Mouse (Mus musculus) frontal cortex, adult (tissue): Measurements from ENCODE around the gene Ankrd53.
"Not testable (repeated sequence)": the region's sequence is repeated elsewhere in the genome, so short reads cannot be mapped to it uniquely, and the experiment has no call there.

Experiments
- ATAC-seq: cut with Nextera tagmentation; 2 replicates; pipeline ENCODE4 v1.9.2; 2017; ENCODE audit warnings: mild to moderate bottlenecking, moderate library complexity, mixed read lengths; ENCODE audit not compliant: low TSS enrichment

Gene Ankrd53

GRCm38 (mm10) chr6:83766982-83767381 lies 4.5 kb downstream of the Ankrd53 start:
- no peak for ATAC-seq

GRCm38 (mm10) chr6:83768485-83768884 lies 6.0 kb downstream of the Ankrd53 start:
- ATAC-seq = no peak

DNA sequence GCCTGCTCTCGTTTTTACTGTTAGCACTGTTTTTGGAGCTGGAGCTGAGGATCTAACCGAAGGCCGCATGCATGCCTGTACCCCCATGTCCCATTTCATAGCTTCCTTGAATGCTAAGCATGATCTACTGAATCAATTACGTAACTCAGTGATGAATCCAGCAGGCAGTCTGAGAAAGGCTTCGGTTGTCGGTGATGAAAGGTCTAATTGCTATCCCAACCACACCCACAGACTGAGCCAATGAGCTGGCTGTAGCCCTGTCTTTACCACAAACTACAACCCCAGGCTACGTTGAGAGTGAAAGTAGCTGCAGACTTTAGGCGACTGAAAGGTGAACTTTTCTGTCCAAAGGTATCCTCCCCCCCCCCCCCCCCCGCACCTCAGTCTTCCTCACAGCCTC lies 11.7 kb downstream of the Ankrd53 start:
- no peak for ATAC-seq

DNA sequence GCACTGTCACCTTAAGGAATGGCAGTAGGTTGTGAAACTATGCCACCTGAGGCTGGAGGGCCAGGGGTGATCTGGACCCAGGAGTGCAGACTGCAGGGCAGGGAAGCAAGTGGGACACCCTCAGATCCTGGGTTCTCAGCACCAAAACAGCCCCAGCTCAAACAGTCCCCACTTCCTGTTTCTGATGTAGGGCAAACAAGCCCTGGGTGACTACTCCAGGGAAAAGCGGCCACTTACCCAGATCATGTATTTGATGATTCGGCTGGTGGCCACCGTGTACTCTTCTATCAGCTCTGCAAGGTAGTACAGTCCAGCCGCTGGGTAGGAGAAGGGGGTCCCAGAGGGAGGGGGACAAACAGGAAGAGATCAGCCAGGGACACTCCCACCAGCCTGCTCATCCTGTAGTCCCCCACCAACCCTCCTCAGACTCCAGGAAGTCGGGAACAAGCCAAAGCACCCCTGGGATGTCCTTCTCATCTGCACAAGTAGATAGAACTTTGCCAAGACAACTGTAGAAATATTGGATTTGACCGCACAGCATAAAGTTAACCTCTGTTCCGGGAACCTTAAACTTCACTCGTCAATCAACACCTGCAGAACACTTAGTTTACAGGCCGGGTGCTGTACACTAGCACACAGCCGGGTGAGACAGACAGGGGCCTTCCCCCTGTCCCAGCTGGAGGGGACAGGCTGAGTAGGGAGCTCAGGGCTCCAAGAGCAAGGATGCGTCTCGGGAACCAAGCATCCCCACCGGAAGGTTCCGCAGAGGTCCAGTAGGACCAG lies 12.5 kb downstream of the Ankrd53 start:
- ATAC-seq = peak; percentile 15

DNA sequence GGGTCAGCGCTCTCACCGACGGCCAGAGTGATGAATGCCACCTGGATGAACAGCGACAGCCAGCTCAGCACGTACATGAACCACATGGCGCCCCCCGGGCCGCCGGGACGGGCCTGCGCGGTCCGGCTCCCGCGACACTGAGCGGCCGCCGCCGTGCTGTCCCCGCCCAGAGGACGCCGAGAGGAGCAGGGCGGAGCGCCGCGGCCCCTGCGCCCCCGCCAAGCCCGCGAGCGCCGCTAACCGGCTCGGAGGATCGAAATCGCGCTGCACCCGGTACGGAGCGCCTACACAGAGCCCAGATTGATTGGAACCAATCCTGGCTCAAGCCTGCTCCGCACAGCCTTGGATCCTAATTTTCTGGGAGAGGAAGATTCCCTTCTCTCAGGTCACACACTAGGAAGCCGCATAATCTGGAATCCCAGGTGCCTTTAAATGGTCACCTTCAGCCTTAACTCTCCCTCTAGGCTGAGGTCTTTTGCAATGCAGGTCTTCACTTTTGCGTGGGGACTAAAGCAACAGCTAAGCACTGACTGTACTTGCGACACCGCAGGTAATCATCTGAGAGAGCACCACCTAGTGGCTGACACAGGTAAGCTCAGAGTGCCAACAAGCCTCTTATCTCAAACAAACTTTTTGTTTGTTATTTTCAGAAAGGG lies 13.3 kb downstream of the Ankrd53 start, which contains the start of gene Tex261:
Gene Tex261, minus strand, starts transcription at position 176 of the 656 bp plus-strand sequence.
- ATAC-seq = peak; percentile 89

DNA sequence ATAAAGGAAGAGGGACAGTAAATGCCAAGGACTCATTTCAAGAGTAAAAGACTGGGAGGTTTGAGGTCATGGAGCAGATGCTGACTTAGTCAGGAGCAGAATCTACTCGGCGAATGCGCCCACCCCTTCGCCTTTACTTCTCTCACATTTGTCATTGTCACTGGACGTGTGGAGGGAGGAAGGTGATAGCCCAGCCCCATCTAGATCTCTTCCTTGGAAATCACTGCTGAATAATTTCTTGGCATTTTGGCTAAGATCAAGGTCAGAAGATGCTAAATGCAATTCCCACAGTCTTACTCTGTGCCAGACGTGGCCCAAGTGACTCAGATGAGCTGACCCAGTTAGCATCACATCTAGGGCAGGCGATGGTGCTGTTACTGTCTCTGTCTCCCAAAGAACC lies 15.9 kb downstream of the Ankrd53 start:
- ATAC-seq = 0 out of 2 replicates have a peak, but pooled peaks have one; percentile 24

GRCm38 (mm10) chr6:83779026-83779425 lies 16.6 kb downstream of the Ankrd53 start:
- no peak for ATAC-seq

DNA sequence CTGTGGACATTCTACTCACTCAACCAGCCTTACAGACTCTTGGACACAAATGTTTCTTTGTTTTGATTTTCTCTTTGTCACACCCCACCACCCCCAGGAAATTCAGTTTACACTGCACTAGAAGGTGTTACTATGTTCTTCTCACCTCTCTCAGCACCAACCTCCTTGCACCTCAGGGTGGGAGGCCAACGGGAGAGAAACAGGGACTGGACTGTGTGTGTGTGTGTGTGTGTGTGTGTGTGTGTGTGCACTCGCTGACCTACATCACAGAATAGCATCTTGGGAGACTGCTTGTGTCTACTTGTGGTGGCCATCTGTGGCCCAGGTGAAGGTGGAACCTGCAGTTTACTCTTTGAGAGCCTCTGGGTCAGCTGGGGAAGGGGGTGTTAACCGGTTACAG lies 24.0 kb downstream of the Ankrd53 start:
- ATAC-seq = no peak

DNA sequence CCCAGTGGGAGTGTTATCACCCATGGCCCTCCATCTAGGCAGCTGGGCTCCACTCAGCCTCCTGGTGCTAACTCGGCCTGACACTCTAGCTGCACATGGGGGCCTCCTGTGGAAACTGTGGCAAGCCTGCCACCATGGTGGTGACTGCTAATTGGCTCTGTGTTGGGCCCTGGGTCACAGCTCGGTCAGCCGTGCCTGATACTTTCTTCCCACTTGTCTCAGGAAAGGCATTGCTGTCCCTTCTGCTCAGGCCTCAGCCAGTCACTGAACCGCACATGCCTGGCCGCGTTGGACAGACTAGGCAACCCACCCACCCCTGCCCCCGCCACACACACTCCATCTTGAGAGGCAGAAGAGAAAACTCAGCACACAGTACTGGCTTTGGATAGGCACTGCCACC lies 26.1 kb downstream of the Ankrd53 start:
- ATAC-seq = no peak

DNA sequence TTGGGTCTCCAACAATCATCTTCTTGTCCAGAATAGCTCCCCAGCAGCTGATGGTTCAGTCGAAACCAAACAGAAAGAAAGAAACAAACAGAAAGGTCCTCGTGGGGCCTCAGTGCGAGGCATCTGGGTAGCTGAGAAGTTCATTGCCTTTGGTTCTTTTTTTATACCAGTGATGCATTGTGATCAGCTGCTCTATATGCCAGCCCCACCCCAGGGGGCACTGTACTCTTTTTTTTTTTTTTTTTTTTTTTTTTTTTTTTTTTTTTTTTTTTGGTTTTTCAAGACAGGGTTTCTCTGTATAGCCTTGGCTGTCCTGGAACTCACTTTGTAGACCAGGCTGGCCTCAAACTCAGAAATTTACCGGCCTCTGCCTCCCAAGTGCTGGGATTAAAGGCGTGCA lies 28.1 kb downstream of the Ankrd53 start:
- ATAC-seq = not testable (repeated sequence)

DNA sequence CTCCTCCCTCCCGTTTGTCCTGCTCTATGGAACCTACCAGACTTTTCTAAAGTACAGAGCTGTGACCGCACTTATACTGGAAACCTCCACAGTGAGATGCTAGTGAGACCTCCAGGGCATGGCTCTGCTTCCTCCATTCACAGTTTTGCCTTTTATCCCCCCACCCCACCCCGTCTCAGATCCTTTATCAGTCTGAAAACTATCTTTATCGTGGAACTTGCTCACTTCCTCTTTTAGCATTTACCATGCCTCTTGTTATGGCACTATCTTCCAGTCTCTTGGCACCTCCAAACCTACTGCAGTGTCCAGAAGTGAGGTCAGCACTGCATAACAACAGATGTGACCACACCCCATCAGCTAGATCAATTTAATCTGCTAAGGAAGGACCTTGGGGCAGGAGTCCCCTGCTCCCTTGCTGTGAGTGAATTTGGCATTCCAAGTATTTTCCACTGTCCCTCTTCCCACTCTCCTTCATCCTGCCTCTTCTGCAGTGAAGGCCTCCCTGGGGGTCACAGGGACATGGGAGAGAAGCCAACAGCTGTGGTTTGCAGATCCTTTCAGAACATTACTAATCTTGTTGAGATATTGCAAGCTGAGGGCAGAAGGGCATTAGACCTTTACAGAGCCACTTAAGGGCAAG lies 28.9 kb downstream of the Ankrd53 start:
- no peak for ATAC-seq

GRCm38 (mm10) chr6:83794760-83795296 lies 32.4 kb downstream of the Ankrd53 start, which contains the start of gene Nagk:
TSS of gene Nagk (plus strand) at chr6:83794982.
- ATAC-seq = peak; percentile 84

- peak; percentile 11; the same call in 1 of the 2 replicates for ATAC-seq
Measured at GRCm38 (mm10) chr6:83795492-83795900, 33.1 kb downstream of the Ankrd53 start.

- ATAC-seq = no peak
Measured at GRCm38 (mm10) chr6:83796686-83797085, 34.2 kb downstream of the Ankrd53 start.

DNA sequence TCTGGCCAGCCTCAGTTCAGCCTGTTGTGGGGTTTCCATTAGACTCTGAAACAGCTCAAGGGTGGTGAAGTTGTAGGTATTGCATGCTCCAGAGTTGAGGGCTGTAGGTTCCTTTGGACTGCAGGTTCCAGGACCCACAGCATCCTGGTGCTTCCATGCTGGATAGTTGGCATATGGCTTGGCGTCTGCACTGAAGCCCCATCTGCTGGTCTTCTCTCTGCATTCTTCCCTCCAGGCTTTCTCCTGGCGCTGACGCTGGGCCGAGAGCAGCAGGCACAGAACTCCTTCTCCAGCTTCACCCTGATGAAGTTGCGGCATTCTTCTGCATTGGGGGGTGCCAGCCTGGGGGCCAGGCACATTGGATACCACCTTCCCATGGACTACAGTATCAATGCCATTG lies 39.6 kb downstream of the Ankrd53 start:
- 0 out of 2 replicates have a peak, but pooled peaks have one; percentile 43 for ATAC-seq

DNA sequence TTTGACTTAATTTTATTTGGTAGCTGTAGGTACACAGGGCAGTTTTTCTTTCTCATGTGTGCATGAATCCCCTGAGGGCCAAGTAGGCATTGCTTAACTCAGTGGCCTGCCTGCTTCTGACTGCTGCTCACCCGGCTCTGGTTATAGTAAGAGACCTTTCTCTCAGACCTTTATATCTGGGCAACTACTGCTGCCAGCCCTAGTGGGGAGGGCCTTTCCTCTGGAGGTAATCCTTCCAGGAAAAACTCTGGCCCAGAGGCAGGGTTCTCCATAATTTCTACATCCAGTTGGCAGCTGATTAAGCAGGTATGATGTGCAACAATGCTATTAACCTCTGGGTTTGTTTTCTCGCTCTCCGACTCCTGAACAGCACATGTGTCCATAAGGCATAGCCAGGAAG lies 40.4 kb downstream of the Ankrd53 start:
- ATAC-seq = no peak

DNA sequence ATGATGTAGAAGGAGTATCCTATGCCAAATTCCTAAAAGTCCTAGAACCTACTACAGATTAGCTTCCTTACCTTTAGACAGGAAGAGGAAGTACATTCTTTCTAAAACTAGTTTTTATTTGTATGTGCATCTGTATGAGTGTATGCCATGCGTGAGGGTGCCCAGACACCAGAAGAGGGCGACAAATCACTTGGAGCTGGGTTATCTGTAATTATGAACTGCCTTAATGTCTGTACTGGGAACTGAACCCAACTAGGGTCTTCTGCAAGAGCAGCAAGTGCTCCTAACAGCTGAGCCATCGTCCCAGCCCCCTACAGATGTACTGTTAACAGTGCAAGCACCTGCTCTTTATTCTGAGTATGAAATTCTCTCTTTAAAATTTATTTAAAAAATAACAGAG lies 53.4 kb downstream of the Ankrd53 start:
- no peak for ATAC-seq
